Mouse (Mus musculus) limb, embryonic 12.5 days (tissue): Measurements from ENCODE around the gene Samd5. TPM values are rescaled to one million over a fixed set of nuclear protein-coding genes. Genes with fewer than 3 reads are reported as not detected.

Source experiments
- polyA plus RNA-seq: library from polyadenylated mRNA; unstranded; fragments of >200 nt; fragmentation: Nextera tagmentation; extraction: Ambion mirVana; gene quantifications from 2 replicates; pipeline ENCODE4 v1.2.1, GENCODE M21; 2016

Gene Samd5
- polyA plus RNA-seq, 1 experiment from 2014 or later: 2.9 TPM

Other genes starting within 250 kb of the Samd5 start
- gene Stxbp5, start 225.9 kb upstream of the Samd5 start, polyA plus RNA-seq: 7.2 and 7.3 TPM in 2 replicates